Mouse (Mus musculus): ENCODE data around the gene Slc25a35.

DNA sequence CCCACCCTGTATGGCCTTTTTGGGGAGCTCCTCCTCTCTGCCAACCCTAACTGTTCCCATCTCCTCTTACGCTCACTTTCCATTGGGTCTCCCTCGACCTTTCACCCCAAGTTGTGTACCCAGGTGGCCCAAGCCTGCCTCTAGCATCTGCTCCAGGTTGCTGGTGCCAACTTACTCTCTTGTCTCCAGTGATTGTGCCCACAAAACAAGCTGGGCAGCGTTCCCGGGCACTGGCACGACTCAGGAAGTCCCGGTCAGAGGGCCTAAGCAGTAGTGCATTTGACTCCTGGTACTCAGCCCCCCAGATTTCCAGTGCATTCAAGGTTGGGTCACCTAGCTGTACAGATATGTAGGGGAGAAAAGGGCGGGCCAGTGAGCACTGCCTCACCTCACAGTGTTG, 25.2 kb downstream of the Slc25a35 start:
- no peak for TF ChIP-seq CTCF (conservative IDR thresholded peaks at IDR 0.05; ENCODE audit: low read length)
- TF ChIP-seq POU5F1 (IDR thresholded peaks at IDR 0.05; ENCODE audit: borderline replicate concordance, low read length): no peak

All from E14TG2a.4 (cell line).